38 mouse cellular contexts compared by ENCODE assay signal in genomic region chr3:97701198-97701597, GRCm38 (mm10). TPM values are rescaled to one million over a fixed set of nuclear protein-coding genes. Genes with fewer than 3 reads are reported as not detected.
"Had no signal": no experiment of that assay in that cellular context is flagged by ENCODE, and none has a peak within 500 bp of the region (broad histone marks: within the 10 kb centered on the region; RNA-seq: fewer than 3 reads in every experiment).

No protein-coding gene starts in this region.

- H3K27ac ChIP-seq: gastrocnemius, adult 2 months; heart, embryonic 10.5 days; hindbrain, embryonic 10.5 days; hindbrain, embryonic 12.5 days; hindbrain, embryonic 14.5 days; intestine, embryonic 15.5 days; layer of hippocampus, adult 2 months; left cerebral cortex, adult 2 months; limb, embryonic 10.5 days; limb, embryonic 12.5 days had no signal

- H3K27me3 ChIP-seq: heart, embryonic 12.5 days; hindbrain, embryonic 12.5 days; intestine, embryonic 15.5 days; limb, embryonic 12.5 days had no signal

- H3K36me3 ChIP-seq: hindbrain, embryonic 10.5 days; hindbrain, embryonic 12.5 days; intestine, embryonic 15.5 days; limb, embryonic 10.5 days; limb, embryonic 12.5 days had no signal

- H3K4me3 ChIP-seq: gastrocnemius, adult 2 months; heart, embryonic 10.5 days; heart, embryonic 12.5 days; hindbrain, embryonic 10.5 days; hindbrain, embryonic 12.5 days; intestine, embryonic 15.5 days; layer of hippocampus, adult 2 months; left cerebral cortex, adult 2 months; limb, embryonic 10.5 days; limb, embryonic 12.5 days had no signal

- H3K4me2 ChIP-seq: heart, embryonic 12.5 days; hindbrain, embryonic 12.5 days; hindbrain, embryonic 14.5 days; intestine, embryonic 15.5 days; limb, embryonic 12.5 days had no signal

- H3K9ac ChIP-seq: heart, embryonic 12.5 days; hindbrain, embryonic 12.5 days; hindbrain, embryonic 14.5 days; intestine, embryonic 15.5 days; limb, embryonic 12.5 days had no signal

- H3K9me3 ChIP-seq: heart, embryonic 10.5 days; heart, embryonic 12.5 days; hindbrain, embryonic 10.5 days; hindbrain, embryonic 12.5 days; intestine, embryonic 15.5 days; limb, embryonic 10.5 days; limb, embryonic 12.5 days had no signal

- ATAC-seq: forebrain, embryonic 16.5 days; hindbrain, embryonic 16.5 days; inflammation-experienced regulatory T-cells, adult 6 months; intestine, embryonic 15.5 days; intestine, postnatal 0 days had no signal

- DNase-seq: gastrocnemius, adult 2 months; gastrocnemius, postnatal 10 days; gastrocnemius, postnatal 36 days; heart, adult 18-20 months; heart, postnatal 10 days; heart, postnatal 4 days; kidney, adult 18-20 months; kidney, adult 8-10 months; kidney, postnatal 10 days; kidney, postnatal 25 days; kidney, postnatal 4 days had no signal

- H3K4me1 ChIP-seq: heart, embryonic 10.5 days; heart, embryonic 12.5 days; hindbrain, embryonic 10.5 days; hindbrain, embryonic 12.5 days; intestine, embryonic 15.5 days; limb, embryonic 10.5 days; limb, embryonic 12.5 days had no signal

RNA-seq across cellular contexts. Expression of gene Gm17651, which starts 26.7 kb away (rescaled TPM):
- total RNA-seq: gastrocnemius, adult 2 months; gastrocnemius, postnatal 10 days; gastrocnemius, postnatal 36 days; granulocyte monocyte progenitor cell, adult 5-6 weeks; heart, adult 18-20 months; heart, adult 8-10 months; heart, postnatal 10 days; heart, postnatal 25 days; heart, postnatal 4 days; layer of hippocampus, adult 2 months; layer of hippocampus, postnatal 10 days; layer of hippocampus, postnatal 25 days; left cerebral cortex, adult 2 months; left cerebral cortex, postnatal 14 days; left cerebral cortex, postnatal 36 days had no signal
- polyA plus RNA-seq: forebrain, embryonic 16.5 days; frontal cortex, adult 2 months; heart, embryonic 10.5 days; heart, embryonic 12.5 days; heart, embryonic 14.5 days; heart, embryonic 16.5 days; hindbrain, embryonic 10.5 days; hindbrain, embryonic 12.5 days; hindbrain, embryonic 14.5 days; hindbrain, embryonic 16.5 days; inflammation-experienced regulatory T-cells, adult 6 months; intestine, embryonic 15.5 days; intestine, postnatal 0 days; kidney, embryonic 14.5 days; kidney, embryonic 16.5 days; limb, embryonic 10.5 days; limb, embryonic 12.5 days; limb, embryonic 14.5 days had no signal
